Mouse (Mus musculus) megakaryocyte, embryonic 14.5 days (primary cell): ENCODE results near the gene Rai14.

Source experiments
- FLI1 ChIP-seq: IDR thresholded peaks from 2 replicates; pipeline ENCODE4 v1.6.1; 2012; ENCODE audit warnings: low read length, inconsistent platforms, mixed read lengths
- GATA1 ChIP-seq: IDR thresholded peaks from 3 replicates; pipeline ENCODE4 v1.6.1; 2012; ENCODE audit warnings: mixed read lengths, low read length, inconsistent platforms, borderline replicate concordance

- TF ChIP-seq GATA1 (no peak), FLI1 (no peak)
Measured at GRCm38 (mm10) chr15:10608508-10609098, 105.8 kb downstream of the Rai14 start.
